Comparison of ENCODE assay signal across 23 mouse cellular contexts in the genomic region with DNA sequence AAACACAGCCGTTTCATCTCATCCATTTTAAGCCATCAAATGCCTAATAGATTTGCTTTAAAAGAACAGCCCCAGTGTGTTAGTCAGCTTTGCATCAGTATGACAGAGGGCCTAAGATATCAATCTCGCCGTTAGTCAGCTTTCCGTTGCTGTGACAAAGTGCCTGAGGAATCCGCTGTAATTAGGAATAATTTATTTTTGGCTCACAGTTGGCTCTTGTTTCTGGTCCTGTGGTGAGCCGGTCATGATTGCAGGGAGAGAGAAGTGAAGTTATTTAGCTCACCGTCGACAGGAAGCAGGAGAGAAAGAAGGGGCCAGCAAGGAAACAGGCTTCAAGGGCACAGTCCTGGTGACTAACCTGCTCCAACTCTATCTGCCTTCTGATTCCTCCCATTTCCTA. TPM values are rescaled to one million over a fixed set of nuclear protein-coding genes. Genes with fewer than 3 reads are reported as not detected.
DNase-seq lines count a peak whose midpoint lies in the region; ATAC-seq and TF ChIP-seq lines count a peak whose summit lies in the region.
"Had no signal": no experiment of that assay in that cellular context is flagged by ENCODE, and none has a peak within 500 bp of the region (broad histone marks: within the 10 kb centered on the region; RNA-seq: fewer than 3 reads in every experiment).

No protein-coding gene starts in this region.

- no peak overlapping the region for H3K4me2 ChIP-seq in heart, embryonic 12.5 days
- no peak overlapping the region for H3K4me2 ChIP-seq in neural tube, embryonic 15.5 days
- no peak overlapping the region for H3K4me2 ChIP-seq in midbrain, embryonic 16.5 days (ENCODE audit: low read length)
- H3K4me2 ChIP-seq: forebrain, embryonic 15.5 days; heart, embryonic 15.5 days; hindbrain, embryonic 14.5 days; intestine, embryonic 15.5 days had no signal

- peak overlapping the region; percentile 4 for H3K27ac ChIP-seq in heart, embryonic 12.5 days (ENCODE audit: poor library complexity, severe bottlenecking)
- H3K27ac ChIP-seq in neural tube, embryonic 15.5 days (replicated peaks), result no peak overlapping the region
- H3K27ac ChIP-seq in midbrain, embryonic 16.5 days (ENCODE audit: low read length), result no peak overlapping the region
- H3K27ac ChIP-seq: embryonic facial prominence, embryonic 10.5 days; forebrain, embryonic 15.5 days; heart, embryonic 15.5 days; hindbrain, embryonic 14.5 days; intestine, embryonic 15.5 days had no signal

- no peaks in the 10 kb centered on the region for H3K27me3 ChIP-seq in heart, embryonic 12.5 days (replicated peaks)
- H3K27me3 ChIP-seq in C2C12 (ENCODE audit: control insufficient read depth, insufficient read depth, insufficient read length), result no peaks in the 10 kb centered on the region
- H3K27me3 ChIP-seq in neural tube, embryonic 15.5 days (replicated peaks), result 0 out of 2 replicates have a peak, but pooled peaks cover 5% of the 10 kb centered on the region
- no peaks in the 10 kb centered on the region for H3K27me3 ChIP-seq in midbrain, embryonic 16.5 days (ENCODE audit: control insufficient read depth, insufficient read depth, low read depth, low read length)
- H3K27me3 ChIP-seq: forebrain, embryonic 15.5 days; heart, embryonic 15.5 days; intestine, embryonic 15.5 days had no signal

- no peak for DNase-seq in heart, adult 18-20 months
- peak; percentile 72 for DNase-seq in NIH3T3 (ENCODE audit: low read depth)
- no peak for DNase-seq in T-cell, adult 2 months (ENCODE audit: low spot score)
- DNase-seq: adrenal gland, postnatal 14 days; B cell, adult 2 months; cerebellum, adult 18-20 months; cerebellum, adult 9-11 months; gastrocnemius, postnatal 14 days; heart, postnatal 14 days; kidney, adult 18-20 months had no signal

- H3K9ac ChIP-seq in heart, embryonic 12.5 days, result no peak overlapping the region
- H3K9ac ChIP-seq in neural tube, embryonic 15.5 days (replicated peaks), result no peak overlapping the region
- H3K9ac ChIP-seq in midbrain, embryonic 16.5 days (ENCODE audit: low read depth, low read length), result no peak overlapping the region
- H3K9ac ChIP-seq: forebrain, embryonic 15.5 days; heart, embryonic 15.5 days; hindbrain, embryonic 14.5 days; intestine, embryonic 15.5 days had no signal

- H3K4me3 ChIP-seq in heart, embryonic 12.5 days, result no peak overlapping the region
- H3K4me3 ChIP-seq in C2C12 (ENCODE audit: insufficient read depth, poor library complexity, severe bottlenecking), result no peak overlapping the region
- H3K4me3 ChIP-seq in neural tube, embryonic 15.5 days (replicated peaks), result no peak overlapping the region
- no peak overlapping the region for H3K4me3 ChIP-seq in midbrain, embryonic 16.5 days (ENCODE audit: low read depth, low read length)
- H3K4me3 ChIP-seq: embryonic facial prominence, embryonic 10.5 days; erythroblast, embryonic 14.5 days; forebrain, embryonic 15.5 days; heart, embryonic 15.5 days; intestine, embryonic 15.5 days had no signal

- ATAC-seq in heart, embryonic 12.5 days (ENCODE audit: insufficient number of reproducible peaks, low FRiP score), result no peak
- ATAC-seq in neural tube, embryonic 15.5 days (ENCODE audit: low FRiP score), result no peak
- no peak for ATAC-seq in midbrain, embryonic 16.5 days
- ATAC-seq: activated CD4-positive, CD25-positive, alpha-beta regulatory T cell, adult 4 months; forebrain, embryonic 15.5 days; intestine, embryonic 15.5 days had no signal

- no peak overlapping the region for H3ac ChIP-seq in C2C12 (ENCODE audit: control insufficient read depth, insufficient read length, low read depth)

- WGBS in heart, embryonic 12.5 days, result 45% methylated on average over 8 of the region's 8 CpGs
- 65% methylated on average over 8 of the region's 8 CpGs for WGBS in neural tube, embryonic 15.5 days
- WGBS in midbrain, embryonic 16.5 days, result 75% methylated on average over 8 of the region's 8 CpGs

- no peaks in the 10 kb centered on the region for H3K36me3 ChIP-seq in heart, embryonic 12.5 days
- no peaks in the 10 kb centered on the region for H3K36me3 ChIP-seq in C2C12 (ENCODE audit: control insufficient read depth, insufficient read depth)
- H3K36me3 ChIP-seq in neural tube, embryonic 15.5 days, result no peaks in the 10 kb centered on the region
- no peaks in the 10 kb centered on the region for H3K36me3 ChIP-seq in midbrain, embryonic 16.5 days (ENCODE audit: control insufficient read depth, insufficient read depth, low read length)
- H3K36me3 ChIP-seq: embryonic facial prominence, embryonic 10.5 days; forebrain, embryonic 15.5 days; heart, embryonic 15.5 days; intestine, embryonic 15.5 days had no signal

- H3K79me3 ChIP-seq in C2C12 (ENCODE audit: low read depth), result no peaks in the 10 kb centered on the region

- peaks cover 16% of the 10 kb centered on the region for H3K4me1 ChIP-seq in heart, embryonic 12.5 days (replicated peaks)
- peaks cover 3% of the 10 kb centered on the region; the same call in 1 of the 2 replicates for H3K4me1 ChIP-seq in neural tube, embryonic 15.5 days
- no peaks in the 10 kb centered on the region for H3K4me1 ChIP-seq in midbrain, embryonic 16.5 days (ENCODE audit: control insufficient read depth, insufficient read depth, low read length)

- TF ChIP-seq CTCF in C2C12 (IDR thresholded peaks at IDR 0.05; ENCODE audit: control insufficient read depth, insufficient read depth, insufficient read length), result no peak

- H3K79me2 ChIP-seq in C2C12 (ENCODE audit: control insufficient read depth, insufficient read depth), result no peaks in the 10 kb centered on the region

- H3K9me3 ChIP-seq in heart, embryonic 12.5 days (replicated peaks), result no peaks in the 10 kb centered on the region; the same call in 1 of the 2 replicates
- H3K9me3 ChIP-seq in neural tube, embryonic 15.5 days (replicated peaks), result no peaks in the 10 kb centered on the region
- H3K9me3 ChIP-seq in midbrain, embryonic 16.5 days (replicated peaks; ENCODE audit: control insufficient read depth, low read length, poor library complexity, severe bottlenecking), result no peaks in the 10 kb centered on the region
- H3K9me3 ChIP-seq: embryonic facial prominence, embryonic 10.5 days; forebrain, embryonic 15.5 days; heart, embryonic 15.5 days; intestine, embryonic 15.5 days had no signal

TF ChIP-seq in C2C12, 6 proteins besides CTCF, POLR2A, EP300 and RAD21:
- TF ChIP-seq CEBPB (IDR thresholded peaks at IDR 0.05; ENCODE audit: low read depth), result peak; percentile 5
- peak; percentile 52 for TF ChIP-seq MYOD1 (IDR thresholded peaks at IDR 0.05; ENCODE audit: control insufficient read depth, insufficient read length, low read depth)
- TF ChIP-seq FOSL1 (IDR thresholded peaks at IDR 0.05; ENCODE audit: insufficient read depth, low read length, poor library complexity, severe bottlenecking), result peak; percentile 78
- no peak for TF ChIP-seq MYOG (IDR thresholded peaks at IDR 0.05; ENCODE audit: control insufficient read depth, extremely low read depth, insufficient read length)
- no peak for TF ChIP-seq USF1 (IDR thresholded peaks at IDR 0.05; ENCODE audit: low read depth)
- TF ChIP-seq MAX (IDR thresholded peaks at IDR 0.05), result no peak
TF ChIP-seq in C2C12: peak in this region for 3.

RNA-seq across cellular contexts. Expression of a gene that starts 10.5 kb away (rescaled TPM):
- 8.7 and 9.9 TPM in 2 replicates for polyA plus RNA-seq in heart, embryonic 12.5 days (2016; fragmentation: Nextera tagmentation; extraction: Ambion mirVana)
- total RNA-seq in heart, adult 18-20 months (2021), result 1 to 10 TPM; 6.9 to 8.8 TPM
- polyA plus RNA-seq in C2C12 (2012; fragmentation: generic; extraction: Trizol), result 8.9 TPM
- polyA plus RNA-seq in neural tube, embryonic 15.5 days (2015; fragmentation: Nextera tagmentation; extraction: Ambion mirVana), result 12.8 and 14.0 TPM in 2 replicates
- 12.1 and 16.0 TPM in 2 replicates for polyA plus RNA-seq in midbrain, embryonic 16.5 days (2015; fragmentation: Nextera tagmentation; extraction: Ambion mirVana)

RNA-seq across cellular contexts. Expression of a gene that starts 23.0 kb away (rescaled TPM):
- 0.08 and 0.13 TPM in 2 replicates for polyA plus RNA-seq in heart, embryonic 12.5 days (2016; fragmentation: Nextera tagmentation; extraction: Ambion mirVana)
- total RNA-seq in heart, adult 18-20 months (2021), result under 1 TPM in 1 of 2 experiments, not detected in 1; 0.10 TPM
- 0.60 TPM for polyA plus RNA-seq in C2C12 (2012; fragmentation: generic; extraction: Trizol)
- 0.36 and 0.42 TPM in 2 replicates for polyA plus RNA-seq in neural tube, embryonic 15.5 days (2015; fragmentation: Nextera tagmentation; extraction: Ambion mirVana)
- 0.58 and 0.82 TPM in 2 replicates for polyA plus RNA-seq in midbrain, embryonic 16.5 days (2015; fragmentation: Nextera tagmentation; extraction: Ambion mirVana)
- total RNA-seq: gastrocnemius, postnatal 14 days; heart, postnatal 14 days; hematopoietic stem cell, adult 5-6 weeks had no signal
- polyA plus RNA-seq: embryonic facial prominence, embryonic 10.5 days; erythroblast, embryonic 14.5 days; forebrain, embryonic 11.5 days had no signal

RNA-seq across cellular contexts. Expression of a gene that starts 25.5 kb away (rescaled TPM):
- polyA plus RNA-seq in heart, embryonic 12.5 days (2016; fragmentation: Nextera tagmentation; extraction: Ambion mirVana), result 48.2 and 49.1 TPM in 2 replicates
- total RNA-seq in heart, adult 18-20 months (2021), result 10 to 100 TPM; 46.0 TPM
- polyA plus RNA-seq in C2C12 (2012; fragmentation: generic; extraction: Trizol), result 28.1 TPM
- polyA plus RNA-seq in neural tube, embryonic 15.5 days (2015; fragmentation: Nextera tagmentation; extraction: Ambion mirVana), result 103 and 113 TPM in 2 replicates
- 82.9 and 102 TPM in 2 replicates for polyA plus RNA-seq in midbrain, embryonic 16.5 days (2015; fragmentation: Nextera tagmentation; extraction: Ambion mirVana)
- total RNA-seq: hematopoietic stem cell, adult 5-6 weeks had no signal

RNA-seq across cellular contexts. Expression of a gene that starts 25.6 kb away (rescaled TPM):
- polyA plus RNA-seq in heart, embryonic 12.5 days (2016; fragmentation: Nextera tagmentation; extraction: Ambion mirVana), result 1.6 and 2.0 TPM in 2 replicates
- 1 to 10 TPM in 1 of 2 experiments, under 1 TPM in 1; 0.93 to 2.7 TPM for total RNA-seq in heart, adult 18-20 months (2021)
- 1.5 TPM for polyA plus RNA-seq in C2C12 (2012; fragmentation: generic; extraction: Trizol)
- 4.1 and 4.2 TPM in 2 replicates for polyA plus RNA-seq in neural tube, embryonic 15.5 days (2015; fragmentation: Nextera tagmentation; extraction: Ambion mirVana)
- 2.9 and 4.2 TPM in 2 replicates for polyA plus RNA-seq in midbrain, embryonic 16.5 days (2015; fragmentation: Nextera tagmentation; extraction: Ambion mirVana)

RNA-seq across cellular contexts. Expression of a gene that starts 28.0 kb away (rescaled TPM):
- 28.1 and 28.3 TPM in 2 replicates for polyA plus RNA-seq in heart, embryonic 12.5 days (2016; fragmentation: Nextera tagmentation; extraction: Ambion mirVana)
- 10 to 100 TPM; 11.8 to 16.2 TPM for total RNA-seq in heart, adult 18-20 months (2021)
- polyA plus RNA-seq in C2C12 (2012; fragmentation: generic; extraction: Trizol), result 55.3 TPM
- 21.6 and 32.6 TPM in 2 replicates for polyA plus RNA-seq in neural tube, embryonic 15.5 days (2015; fragmentation: Nextera tagmentation; extraction: Ambion mirVana)
- 26.8 and 36.2 TPM in 2 replicates for polyA plus RNA-seq in midbrain, embryonic 16.5 days (2015; fragmentation: Nextera tagmentation; extraction: Ambion mirVana)
